Mouse (Mus musculus) heart, postnatal 4 days (tissue): ENCODE results near the gene Bmp8b. TPM values are rescaled to one million over a fixed set of nuclear protein-coding genes. Genes with fewer than 3 reads are reported as not detected.
"Not testable (repeated sequence)": the region's sequence is repeated elsewhere in the genome, so short reads cannot be mapped to it uniquely, and the experiment has no call there.

Experiments
- DNase-seq: peaks from one replicate; pipeline ENCODE4 v3.0.0; 2021
- total RNA-seq, 2 experiments: library from RNA; stranded (reverse); gene quantifications; 2 replicates each; pipeline ENCODE4 v1.2.3; 2021

Bmp8b gene
- total RNA-seq, 2 experiments from 2014 or later, result not detected

DNA sequence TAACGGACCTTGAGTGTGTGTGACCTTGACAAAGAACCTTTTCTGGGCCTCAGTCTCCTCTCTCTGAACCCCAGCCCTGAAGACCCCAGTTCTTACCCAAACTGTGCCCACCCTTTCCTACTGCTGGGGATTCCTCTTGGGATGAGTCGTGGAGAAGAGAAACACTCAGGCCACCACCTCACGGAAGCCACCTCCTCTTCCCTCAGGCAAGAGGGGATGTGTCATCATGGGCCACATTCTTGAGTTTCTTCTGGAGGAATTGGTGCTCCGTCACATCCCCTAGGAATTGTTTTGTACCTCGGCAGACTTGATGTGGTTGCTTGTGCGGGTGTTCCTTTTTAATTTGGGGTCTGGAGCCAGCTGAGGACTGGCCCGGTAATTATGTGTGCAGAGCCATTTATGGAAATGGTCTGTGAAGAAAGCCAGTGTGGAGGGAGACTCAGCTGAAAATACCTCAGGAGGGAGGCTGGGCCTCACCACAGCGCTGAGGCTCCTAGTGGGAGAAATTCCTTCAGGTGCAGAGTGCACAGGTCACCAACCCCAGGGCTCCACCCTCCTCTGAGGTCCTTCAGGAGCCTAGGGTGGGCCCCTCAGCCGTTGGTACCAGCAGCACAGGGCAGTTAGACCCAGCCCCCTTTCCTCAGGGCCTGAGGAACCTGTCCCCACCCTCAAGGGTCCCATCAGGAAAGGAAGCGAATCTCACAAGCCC is 6.5 kb downstream of the Bmp8b start:
- not testable (repeated sequence) for DNase-seq

DNA sequence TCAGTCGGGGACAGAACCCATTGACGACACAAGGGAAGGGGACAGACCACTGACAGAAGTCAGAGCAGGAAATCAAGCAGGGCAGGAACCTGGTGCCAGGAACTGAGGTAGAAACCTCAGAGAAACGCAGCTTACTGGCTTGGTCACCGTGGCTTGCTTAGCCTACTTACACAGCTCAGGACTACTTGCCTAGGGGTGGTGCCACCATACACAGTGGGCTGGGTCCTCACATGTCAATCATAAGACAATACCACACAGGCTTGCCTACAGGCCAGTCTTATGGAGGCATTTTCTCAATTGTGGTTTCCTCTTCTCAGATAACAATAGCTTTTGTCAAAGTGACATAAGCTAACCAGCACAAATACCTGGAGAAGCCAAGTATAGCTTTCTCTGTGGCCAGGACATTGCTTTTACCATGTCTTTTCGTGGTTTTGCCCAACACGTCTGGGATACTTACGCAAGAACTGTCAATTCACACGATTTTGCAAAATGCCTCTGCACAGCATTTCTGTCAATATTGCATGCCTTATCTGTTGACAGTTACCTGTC is 7.3 kb downstream of the Bmp8b start:
- DNase-seq, result no peak

DNA sequence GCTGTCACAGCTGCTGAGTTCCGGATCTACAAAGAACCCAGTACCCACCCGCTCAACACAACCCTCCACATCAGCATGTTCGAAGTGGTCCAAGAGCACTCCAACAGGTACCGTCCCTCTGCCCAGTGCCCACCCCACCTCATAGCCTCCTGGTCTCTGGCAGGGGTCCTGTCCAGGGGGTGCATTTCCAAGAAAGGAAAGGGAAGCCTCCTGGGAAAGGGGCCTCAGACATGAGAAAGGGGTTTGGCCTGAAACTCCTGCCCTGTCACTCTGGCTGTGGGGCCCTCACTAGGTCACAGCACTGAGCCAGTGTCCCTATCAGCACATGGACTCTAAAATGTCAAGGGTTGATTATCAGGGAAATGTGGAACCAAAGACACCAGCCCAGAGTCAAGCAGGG is 9.7 kb downstream of the Bmp8b start:
- DNase-seq, result not testable (repeated sequence)

DNA sequence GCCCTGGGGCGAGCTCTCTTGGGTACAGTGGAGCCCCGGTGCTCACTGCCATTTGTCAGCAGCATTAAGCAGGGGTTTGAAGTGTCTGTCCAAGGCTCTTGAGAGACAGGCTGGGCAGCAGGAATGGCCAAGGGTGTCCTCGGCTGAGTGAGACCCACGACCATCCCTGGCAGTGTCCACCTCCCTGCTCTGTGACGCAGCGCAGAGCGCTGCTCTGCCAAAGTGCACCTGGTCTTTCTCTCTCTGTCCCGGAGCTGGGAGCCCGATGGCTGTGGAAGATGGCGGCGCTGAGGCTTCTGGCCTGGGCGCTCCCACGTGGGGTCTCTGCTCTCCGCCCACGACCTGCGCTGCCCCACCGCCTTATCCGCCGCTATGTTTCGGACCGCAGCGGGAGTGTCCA is 11.0 kb downstream of the Bmp8b start, which contains the start of gene Oxct2b:
Gene Oxct2b (plus strand): TSS at position 256 of the 400 bp plus-strand sequence.
- no peak for DNase-seq

DNA sequence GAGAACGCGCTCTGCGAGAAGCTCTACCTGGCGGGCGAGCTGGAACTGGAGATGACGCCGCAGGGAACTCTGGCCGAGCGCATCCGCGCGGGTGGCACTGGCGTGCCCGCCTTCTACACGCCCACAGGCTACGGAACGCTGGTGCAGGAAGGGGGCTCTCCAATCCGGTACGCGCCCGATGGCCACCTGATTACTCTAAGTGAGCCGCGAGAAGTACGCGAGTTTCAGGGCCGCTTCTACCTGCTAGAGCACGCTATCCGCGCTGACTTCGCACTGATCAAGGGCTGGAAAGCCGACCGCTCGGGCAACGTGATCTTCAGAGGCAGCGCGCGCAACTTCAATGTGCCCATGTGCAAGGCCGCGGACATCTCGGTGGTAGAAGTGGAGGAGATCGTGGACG is 11.7 kb downstream of the Bmp8b start:
- DNase-seq, result not testable (repeated sequence)

DNA sequence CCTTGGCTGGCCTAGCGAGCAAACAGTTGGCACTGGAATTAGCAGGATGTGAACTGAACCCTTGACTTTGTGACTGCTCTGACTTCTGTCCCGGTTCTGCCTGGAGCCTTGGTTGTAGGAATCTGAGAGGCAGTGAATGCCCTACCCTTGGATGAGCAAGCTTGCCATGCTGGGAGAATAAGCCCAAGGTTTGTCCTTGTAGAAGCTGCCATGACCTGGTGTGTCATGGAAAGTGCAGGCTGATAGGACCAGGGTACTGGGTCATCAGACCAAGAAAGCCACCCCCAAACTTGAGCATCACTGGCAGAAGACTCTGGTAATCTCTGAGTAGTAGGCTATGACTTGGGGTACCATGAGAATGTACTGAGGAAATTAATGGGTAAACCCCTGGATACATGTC is 16.3 kb downstream of the Bmp8b start:
- no peak for DNase-seq

DNA sequence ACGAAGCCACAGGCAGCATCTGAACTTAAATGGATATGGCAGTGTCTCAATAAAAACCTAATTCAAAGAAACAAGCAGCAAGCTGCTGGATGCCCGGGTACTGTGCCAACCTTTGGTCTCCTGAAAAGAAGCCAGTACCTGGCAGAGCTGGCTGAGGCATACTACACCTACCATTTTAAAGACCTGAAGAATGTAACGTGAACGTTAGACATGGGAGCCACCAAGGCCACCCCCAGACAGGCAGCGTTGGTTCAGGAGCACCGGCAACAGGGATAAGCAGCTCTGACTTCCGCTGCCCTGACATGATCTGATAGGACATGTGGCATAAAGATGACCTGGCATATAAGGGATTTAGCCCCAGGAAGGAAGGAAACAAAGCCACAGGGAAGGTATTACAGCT is 21.7 kb downstream of the Bmp8b start:
- no peak for DNase-seq

DNA sequence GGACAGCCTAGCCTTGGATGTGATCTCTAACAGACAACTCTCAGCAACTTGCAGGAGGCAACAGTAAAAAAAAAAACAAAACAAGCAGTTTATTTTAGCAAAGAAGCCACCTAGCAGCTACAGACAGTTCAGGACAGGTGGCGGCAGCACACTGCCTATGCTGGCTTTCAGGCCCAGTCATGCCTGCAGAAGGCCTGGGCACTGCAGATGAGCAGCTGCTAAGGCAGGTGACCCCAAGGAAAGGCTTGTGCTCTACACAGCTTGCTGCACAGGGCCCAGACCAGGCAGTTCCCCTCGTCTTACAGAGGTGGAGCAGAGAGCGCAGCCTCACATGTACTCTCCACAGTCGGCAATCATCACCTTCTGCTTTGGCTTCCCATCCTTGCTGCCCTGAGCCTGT is 22.1 kb downstream of the Bmp8b start:
- no peak for DNase-seq

DNA sequence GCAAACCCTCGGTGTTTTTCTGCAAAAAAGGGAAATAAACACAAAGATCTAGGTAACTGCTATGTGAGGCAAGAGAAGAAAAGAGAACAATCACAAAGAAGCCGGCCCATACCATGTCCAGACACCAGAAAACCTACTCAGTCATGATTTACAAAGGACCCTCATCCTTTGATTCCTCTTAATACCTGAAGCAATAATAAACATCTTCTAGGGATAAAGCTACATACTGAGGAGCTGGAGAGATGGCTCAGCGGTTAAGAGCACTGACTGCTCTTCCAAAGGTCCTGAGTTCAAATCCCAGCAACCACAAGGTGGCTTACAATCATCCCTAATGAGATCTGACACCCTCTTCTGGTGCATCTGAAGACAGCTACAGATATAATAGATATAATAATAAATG is 32.6 kb downstream of the Bmp8b start:
- no peak for DNase-seq

DNA sequence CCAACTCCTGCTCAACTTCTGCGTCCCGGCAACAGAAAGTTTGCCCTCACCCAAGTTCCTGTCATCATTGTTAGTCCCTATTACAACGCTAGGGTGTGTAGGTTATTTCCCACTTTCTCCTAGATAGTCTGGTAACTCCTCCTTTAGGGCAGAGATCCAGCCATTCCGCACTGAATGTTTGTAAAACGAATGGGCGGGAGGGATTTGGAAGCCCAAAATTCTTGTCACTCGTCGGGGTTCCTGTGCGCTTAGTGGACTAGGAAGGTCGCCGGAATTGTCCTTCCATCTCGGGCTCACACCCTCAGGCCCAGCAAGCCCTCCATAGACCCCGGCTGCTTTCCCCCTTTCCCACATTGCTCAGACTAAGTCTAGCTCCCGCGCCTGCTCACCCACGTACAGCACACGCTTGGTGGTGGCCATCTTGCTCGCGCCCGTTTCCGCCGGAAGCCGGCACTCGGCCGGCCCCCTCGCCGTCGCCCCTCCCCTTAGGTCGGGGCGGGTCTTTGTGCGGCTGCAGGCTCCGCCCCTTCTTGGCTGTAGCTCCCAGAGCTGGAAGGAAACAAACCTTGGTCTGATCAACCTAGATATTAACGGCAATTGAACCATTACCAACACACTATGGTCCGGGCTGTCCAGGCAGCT is 34.7 kb downstream of the Bmp8b start, which contains the start of gene Ppie:
Gene Ppie (minus strand): TSS at position 439 of the 642 bp plus-strand sequence.
- peak; percentile 85 for DNase-seq

DNA sequence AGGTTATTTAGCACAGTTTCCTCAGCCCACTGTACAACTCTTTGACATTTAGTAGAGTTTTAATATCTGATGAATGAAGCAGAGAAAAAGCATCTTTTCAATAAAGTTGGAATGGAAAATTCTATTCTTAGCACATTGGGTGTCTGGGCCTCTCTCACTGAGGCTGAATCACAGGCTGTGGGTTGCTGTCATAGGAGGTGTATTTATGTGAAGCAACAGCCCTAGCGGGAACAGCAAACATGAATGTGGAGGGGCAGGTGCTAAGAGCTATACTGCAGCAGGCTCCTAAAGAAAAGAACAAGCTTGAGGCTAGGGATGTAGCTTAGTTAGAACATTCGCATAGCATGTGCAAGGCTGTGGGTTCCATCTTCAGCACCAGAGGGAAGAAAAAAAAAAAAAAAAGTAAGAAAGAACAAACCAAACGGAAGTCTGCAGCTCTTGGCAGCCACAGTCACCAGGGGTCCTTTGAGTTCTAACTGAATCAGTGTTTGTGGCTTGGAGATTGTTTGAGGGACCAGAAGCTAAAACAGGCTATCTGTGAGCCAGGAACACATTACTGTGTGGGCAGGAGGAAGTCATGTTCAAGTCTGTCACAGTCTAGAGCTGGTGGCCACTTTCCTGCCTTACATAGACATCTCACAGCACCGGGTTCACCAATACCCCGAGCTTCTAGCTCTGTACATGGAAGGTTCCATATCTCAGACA is 42.6 kb downstream of the Bmp8b start:
- no peak for DNase-seq

DNA sequence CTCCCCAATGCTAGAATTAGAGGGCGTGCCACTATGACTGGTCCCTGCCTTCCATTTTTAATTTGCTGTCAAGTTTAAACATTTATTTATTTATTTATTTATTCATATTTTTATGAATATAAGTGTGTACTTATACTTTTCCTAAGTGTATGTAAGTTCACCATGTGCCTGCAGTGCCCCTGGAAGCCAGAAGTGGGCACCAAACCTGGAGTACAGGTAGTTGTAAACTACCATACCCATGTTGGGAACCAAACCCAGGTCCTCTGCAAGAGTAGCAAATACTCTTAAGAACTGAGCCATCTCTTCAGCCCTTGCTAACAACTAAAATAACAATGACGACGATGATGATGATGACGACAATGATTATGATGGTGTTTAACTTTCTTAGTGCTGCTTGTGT is 47.0 kb downstream of the Bmp8b start:
- no peak for DNase-seq

DNA sequence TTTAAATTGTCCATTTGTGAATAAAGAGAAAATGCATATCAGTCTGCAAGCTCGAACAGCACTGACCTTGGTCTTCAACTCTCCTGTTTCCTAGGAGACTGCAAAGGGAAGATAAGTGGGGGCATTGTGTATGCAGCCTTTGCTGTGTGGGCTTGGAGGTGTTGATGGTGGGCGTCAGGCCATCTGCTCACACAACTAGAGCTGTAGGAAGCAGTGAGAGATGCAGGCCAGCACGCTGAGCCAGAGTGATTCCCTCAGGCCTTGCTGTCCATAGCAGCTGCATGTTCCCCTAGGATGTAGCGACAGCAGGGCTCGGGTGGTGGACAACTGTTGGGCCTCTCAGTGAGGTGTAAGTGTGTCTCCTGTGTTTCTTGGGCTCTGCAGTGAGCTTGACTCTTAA is 48.0 kb downstream of the Bmp8b start:
- DNase-seq, result no peak

DNA sequence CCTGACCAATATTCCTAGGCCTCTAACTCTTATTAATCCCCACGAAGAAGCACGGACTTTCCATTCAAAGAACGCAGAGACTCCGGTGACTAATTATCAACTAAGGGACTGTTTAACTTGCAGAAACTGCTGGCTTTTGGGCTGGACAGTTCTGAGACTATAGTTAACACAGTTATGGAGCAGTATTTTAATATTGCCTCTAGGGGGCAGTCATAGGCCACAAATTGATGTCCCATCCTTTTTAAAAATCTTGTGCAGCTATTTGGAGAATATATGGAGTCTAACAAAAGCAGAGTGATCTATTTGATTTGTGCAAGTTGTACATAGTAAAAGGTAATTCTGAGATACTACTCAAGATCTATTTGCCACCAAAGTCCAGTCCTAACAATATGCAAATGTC is 50.0 kb downstream of the Bmp8b start:
- DNase-seq, result peak; percentile 27

DNA sequence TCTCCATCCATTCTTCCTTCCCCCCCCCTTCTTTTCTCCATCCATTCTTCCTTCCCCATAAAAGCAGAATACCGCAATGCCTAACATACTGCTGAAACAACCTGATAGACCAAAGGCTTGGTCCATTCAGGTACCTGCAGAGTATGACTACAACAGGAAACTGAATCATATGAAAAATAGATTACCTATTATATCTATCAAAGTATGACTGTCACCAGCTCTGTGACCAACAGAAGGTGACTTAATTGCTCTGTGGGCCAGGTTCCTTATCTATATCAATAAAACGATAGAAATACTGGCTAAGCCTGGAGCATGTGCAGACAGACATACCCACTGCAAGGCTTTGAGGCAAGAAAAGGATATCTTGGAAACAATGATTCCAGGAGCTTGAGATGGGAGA is 50.5 kb downstream of the Bmp8b start:
- DNase-seq, result no peak

DNA sequence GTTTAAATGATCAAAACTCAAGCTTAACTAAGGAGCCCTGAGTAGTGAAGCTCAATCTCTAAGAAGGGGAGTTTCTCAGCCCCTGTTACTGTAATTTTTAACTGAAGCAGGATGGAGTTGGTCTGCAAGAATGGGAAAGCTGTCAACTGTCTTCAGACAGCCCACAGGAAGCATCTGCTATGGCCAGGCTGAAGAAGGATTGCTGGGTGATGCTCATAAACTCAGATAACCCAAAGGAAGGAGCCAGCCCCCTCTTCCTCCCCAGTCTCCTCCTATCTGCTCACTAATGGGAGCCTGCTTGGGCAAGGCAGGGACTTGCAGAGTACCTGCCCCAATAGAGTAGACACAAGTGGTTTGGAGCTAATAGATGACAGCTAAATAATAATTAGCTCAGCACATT is 50.9 kb downstream of the Bmp8b start:
- no peak for DNase-seq

DNA sequence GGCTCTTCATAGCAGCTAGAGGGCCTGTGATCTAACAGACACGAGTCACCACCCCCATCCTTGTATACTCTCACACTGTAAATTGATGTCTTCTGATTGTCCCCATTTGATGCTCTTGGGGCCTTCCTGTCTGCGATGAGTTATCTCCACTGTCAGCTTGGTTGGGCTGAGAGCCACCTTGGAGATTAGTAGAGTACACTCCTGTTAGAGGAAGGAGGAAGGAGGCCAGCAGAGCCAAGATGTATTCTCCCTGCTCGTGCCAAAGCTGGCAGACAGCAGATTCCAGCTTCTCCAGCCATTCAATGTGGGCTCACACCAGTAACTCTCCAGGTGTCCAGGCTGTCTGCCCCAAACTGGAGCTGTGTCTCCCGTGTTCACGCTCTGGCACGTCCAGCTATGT is 55.6 kb downstream of the Bmp8b start:
- no peak for DNase-seq

DNA sequence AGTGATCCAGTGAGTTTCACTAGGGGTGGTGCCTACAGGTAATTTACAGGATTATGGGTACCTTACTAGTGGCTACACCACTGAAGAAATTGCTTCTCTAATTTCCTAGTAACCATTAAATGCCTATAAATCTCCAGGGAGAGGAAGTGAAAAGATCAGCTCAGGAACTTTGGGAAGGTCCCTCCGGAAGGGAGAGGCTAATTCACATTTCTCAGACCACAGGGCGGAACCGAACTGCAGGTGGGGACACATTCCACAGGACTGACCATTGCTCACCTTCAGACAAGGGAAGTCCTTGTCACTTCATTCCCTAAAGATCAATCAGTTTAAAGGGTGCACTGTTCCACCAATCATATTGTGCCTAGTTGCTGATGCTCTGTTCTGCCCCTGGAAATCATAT is 56.3 kb downstream of the Bmp8b start:
- DNase-seq, result not testable (repeated sequence)

DNA sequence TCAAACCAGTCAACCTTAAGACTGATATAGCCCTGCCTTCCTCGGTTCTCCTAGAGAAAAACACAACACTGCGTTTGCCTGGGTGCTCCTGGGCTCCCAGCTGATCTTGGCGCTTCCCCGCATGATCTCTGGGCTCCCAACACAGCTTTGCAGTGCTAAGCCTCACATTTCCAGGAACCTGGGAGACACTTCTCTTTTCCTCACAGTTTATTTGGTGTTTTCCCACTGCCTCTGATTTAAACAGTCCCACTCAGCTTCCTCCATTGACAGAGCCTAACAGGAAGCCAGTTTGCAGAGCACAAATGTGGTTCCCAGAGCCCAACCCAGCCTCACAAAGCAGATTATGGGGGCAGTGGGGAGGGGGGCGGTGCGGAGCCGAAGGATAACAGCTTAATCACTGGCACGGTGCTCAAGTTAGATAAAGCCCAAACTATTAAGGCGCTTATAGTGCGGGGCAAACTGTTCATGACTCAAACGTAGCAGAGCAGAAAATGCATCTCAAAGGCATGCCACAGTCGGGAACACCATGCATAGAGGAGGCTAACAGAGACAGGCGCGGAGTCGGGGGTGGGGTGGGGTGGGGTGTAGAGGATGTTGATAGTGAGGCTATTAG is 57.4 kb downstream of the Bmp8b start:
- no peak for DNase-seq

DNA sequence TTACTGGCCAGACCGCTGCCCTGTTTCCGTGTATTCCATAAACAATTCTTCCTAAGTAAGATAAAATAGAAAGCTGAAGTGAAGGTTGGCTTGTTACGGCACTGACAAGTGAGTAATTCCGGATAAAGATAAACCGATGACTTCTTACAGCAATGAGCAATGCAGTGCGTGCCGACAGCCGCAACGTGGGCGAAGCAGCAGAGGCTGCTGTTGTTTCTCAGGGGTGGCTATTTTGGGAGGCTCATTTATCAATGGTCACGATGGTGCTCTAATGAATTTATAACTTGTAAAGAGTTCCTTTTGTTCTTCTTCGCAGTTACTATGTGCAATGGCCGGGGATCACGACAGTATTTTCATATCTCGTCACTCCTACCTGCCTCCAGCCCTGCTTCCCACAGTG is 59.2 kb downstream of the Bmp8b start:
- DNase-seq, result peak; percentile 22

DNA sequence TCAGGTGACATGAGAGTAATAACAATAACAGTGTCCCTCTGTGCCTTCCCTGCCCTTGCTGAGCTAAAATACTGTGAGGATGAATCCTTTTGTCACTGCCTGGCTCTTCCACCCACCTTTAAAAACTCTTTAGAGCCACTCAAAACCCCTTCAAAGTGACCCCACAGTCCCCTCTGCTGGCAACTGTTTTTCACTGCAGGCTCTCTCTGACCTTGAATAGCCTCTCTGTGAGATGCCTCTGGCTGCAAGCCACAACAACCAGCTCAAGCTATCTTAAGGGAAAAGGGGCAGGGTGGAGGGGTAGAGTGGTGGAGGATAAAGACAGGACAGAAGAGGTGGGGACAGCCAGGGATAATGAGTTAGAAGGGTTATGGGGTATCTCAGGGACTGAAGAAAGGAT is 66.8 kb downstream of the Bmp8b start:
- peak; percentile 62 for DNase-seq
